In the genomic region with DNA sequence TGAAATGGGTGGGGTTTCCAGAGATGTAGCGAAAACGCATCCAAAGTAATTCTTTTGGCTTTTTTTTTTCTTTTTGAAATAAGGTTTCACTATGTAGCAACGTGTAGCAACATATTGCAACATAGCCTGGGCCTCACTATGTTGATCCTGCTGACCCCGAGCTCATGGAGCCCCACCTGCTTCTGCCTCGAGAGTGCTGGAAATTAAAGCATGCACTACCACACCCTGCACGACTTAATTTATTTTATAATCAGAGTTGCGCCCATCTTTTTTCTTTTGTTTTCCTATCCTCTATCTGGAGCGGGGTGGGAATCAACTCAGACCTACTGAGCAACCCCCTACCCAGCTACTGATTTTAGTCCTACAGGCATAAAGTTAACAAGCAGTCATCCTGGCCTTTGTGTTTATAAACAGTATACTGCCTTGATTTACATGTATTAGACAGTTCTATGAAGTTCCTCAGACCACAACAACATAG, we compare ENCODE assay signal across 8 mouse cellular contexts. TPM values are rescaled to one million over a fixed set of nuclear protein-coding genes. Genes with fewer than 3 reads are reported as not detected.
DNase-seq lines count a peak whose midpoint lies in the region; ATAC-seq and TF ChIP-seq lines count a peak whose summit lies in the region.

No protein-coding gene starts in this region.

- H3K9me3 ChIP-seq in embryonic facial prominence, embryonic 14.5 days (ENCODE audit: control insufficient read depth, low read length) = no peaks in the 10 kb centered on the region
- no peaks in the 10 kb centered on the region for H3K9me3 ChIP-seq in intestine, postnatal 0 days (ENCODE audit: control insufficient read depth)
- H3K9me3 ChIP-seq in neural tube, embryonic 14.5 days (ENCODE audit: control insufficient read depth, low read length) = no peaks in the 10 kb centered on the region

- H3K4me3 ChIP-seq in lung, adult 2 months (replicated peaks; ENCODE audit: extremely low read depth, low read depth, low read length) = peak overlapping the region; percentile 84
- H3K4me3 ChIP-seq in embryonic facial prominence, embryonic 14.5 days (ENCODE audit: low read depth, low read length) = peak overlapping the region; percentile 86
- peak overlapping the region; percentile 89 for H3K4me3 ChIP-seq in intestine, postnatal 0 days (ENCODE audit: low read depth, low read length)
- peak overlapping the region; percentile 88 for H3K4me3 ChIP-seq in neural tube, embryonic 14.5 days (ENCODE audit: low read depth, low read length)

- H3K4me2 ChIP-seq in embryonic facial prominence, embryonic 14.5 days (ENCODE audit: low read depth, low read length) = peak overlapping the region; percentile 87
- H3K4me2 ChIP-seq in intestine, postnatal 0 days (replicated peaks; ENCODE audit: low read depth) = peak overlapping the region; percentile 93
- H3K4me2 ChIP-seq in neural tube, embryonic 14.5 days (ENCODE audit: low read depth, low read length) = peak overlapping the region; percentile 93

- H3K9ac ChIP-seq in embryonic facial prominence, embryonic 14.5 days (ENCODE audit: low read depth, low read length) = peak overlapping the region; percentile 86
- H3K9ac ChIP-seq in intestine, postnatal 0 days (ENCODE audit: low read depth, low read length) = no peak overlapping the region
- H3K9ac ChIP-seq in neural tube, embryonic 14.5 days (replicated peaks; ENCODE audit: low read depth, low read length) = no peak overlapping the region

- TF ChIP-seq CTCF in lung, adult 2 months (IDR thresholded peaks at IDR 0.05; ENCODE audit: insufficient read depth, low read length) = no peak
- TF ChIP-seq CTCF in intestine, postnatal 0 days (IDR thresholded peaks at IDR 0.05; ENCODE audit: low read depth) = no peak

- no peaks in the 10 kb centered on the region; the same call in 1 of the 2 replicates for H3K36me3 ChIP-seq in embryonic facial prominence, embryonic 14.5 days (ENCODE audit: control insufficient read depth, insufficient read depth, low read length)
- peaks cover 2% of the 10 kb centered on the region; the same call in 1 of the 2 replicates for H3K36me3 ChIP-seq in intestine, postnatal 0 days (ENCODE audit: control insufficient read depth, insufficient read depth)
- no peaks in the 10 kb centered on the region for H3K36me3 ChIP-seq in neural tube, embryonic 14.5 days (ENCODE audit: control insufficient read depth, insufficient read depth, low read length)

- no peak for ATAC-seq in embryonic facial prominence, embryonic 14.5 days (ENCODE audit: low read depth)
- peak; percentile 42; the same call in 1 of the 2 replicates for ATAC-seq in intestine, postnatal 0 days
- peak; percentile 20 for ATAC-seq in neural tube, embryonic 14.5 days (ENCODE audit: low read depth)

- WGBS in lung, adult 2 months = 1% methylated on average over 8 of the region's 8 CpGs
- under 1% methylated on average over 8 of the region's 8 CpGs for WGBS in embryonic facial prominence, embryonic 14.5 days
- 2% methylated on average over 8 of the region's 8 CpGs for WGBS in intestine, postnatal 0 days
- WGBS in neural tube, embryonic 14.5 days = under 1% methylated on average over 8 of the region's 8 CpGs

- no peak overlapping the region; the same call in 1 of the 2 replicates for H3K27ac ChIP-seq in embryonic facial prominence, embryonic 14.5 days (replicated peaks; ENCODE audit: low read depth, low read length)
- H3K27ac ChIP-seq in intestine, postnatal 0 days (ENCODE audit: low read depth, low read length) = peak overlapping the region; percentile 70; the same call in 1 of the 2 replicates
- H3K27ac ChIP-seq in neural tube, embryonic 14.5 days (ENCODE audit: low read depth, low read length) = no peak overlapping the region

- H3K27me3 ChIP-seq in embryonic facial prominence, embryonic 14.5 days (replicated peaks; ENCODE audit: control insufficient read depth, insufficient read depth, low read length) = no peaks in the 10 kb centered on the region
- no peaks in the 10 kb centered on the region for H3K27me3 ChIP-seq in intestine, postnatal 0 days (replicated peaks; ENCODE audit: control insufficient read depth, insufficient read depth, low read length)
- H3K27me3 ChIP-seq in neural tube, embryonic 14.5 days (ENCODE audit: control insufficient read depth, insufficient read depth, low read length) = no peaks in the 10 kb centered on the region

- no peak for DNase-seq in lung, adult 2 months
- DNase-seq in lung, postnatal 14 days = no peak
- no peak for DNase-seq in embryonic facial prominence, embryonic 14.5 days (ENCODE audit: low spot score)
- DNase-seq in layer of hippocampus, adult 9-10 months (ENCODE audit: low spot score) = no peak
- no peak for DNase-seq in layer of hippocampus, adult 9-11 months
- no peak for DNase-seq in layer of hippocampus, postnatal 36 days

- peaks cover 6% of the 10 kb centered on the region for H3K4me1 ChIP-seq in lung, adult 2 months (ENCODE audit: control insufficient read depth, insufficient read depth, low read length)
- 0 out of 2 replicates have a peak, but pooled peaks cover 5% of the 10 kb centered on the region for H3K4me1 ChIP-seq in embryonic facial prominence, embryonic 14.5 days (ENCODE audit: control insufficient read depth, insufficient read depth, low read length)
- 0 out of 2 replicates have a peak, but pooled peaks cover 5% of the 10 kb centered on the region for H3K4me1 ChIP-seq in intestine, postnatal 0 days (replicated peaks; ENCODE audit: control insufficient read depth, insufficient read depth, low read length)
- H3K4me1 ChIP-seq in neural tube, embryonic 14.5 days (ENCODE audit: control insufficient read depth, insufficient read depth, low read length) = 0 out of 2 replicates have a peak, but pooled peaks cover 4% of the 10 kb centered on the region

- no peak for TF ChIP-seq POLR2A in lung, adult 2 months (IDR thresholded peaks at IDR 0.05; ENCODE audit: borderline replicate concordance, extremely low read depth, low read depth, low read length)

RNA-seq across cellular contexts. Expression of a gene that starts 0.6 kb away (rescaled TPM):
- polyA plus RNA-seq in lung, adult 2 months (2012; rRNA removed) = 90.1 and 92.0 TPM in 2 replicates
- polyA plus RNA-seq in embryonic facial prominence, embryonic 14.5 days (2014; fragmentation: Nextera tagmentation; extraction: Ambion mirVana) = 24.8 and 27.3 TPM in 2 replicates
- polyA plus RNA-seq in intestine, postnatal 0 days (2015; fragmentation: Nextera tagmentation; extraction: Ambion mirVana) = 8.2 and 10.5 TPM in 2 replicates
- 35.5 and 36.8 TPM in 2 replicates for polyA plus RNA-seq in neural tube, embryonic 14.5 days (2014; fragmentation: Nextera tagmentation; extraction: Ambion mirVana)
- total RNA-seq in layer of hippocampus, postnatal 36 days (2021) = 100 to 1,000 TPM in 1 of 2 experiments, 10 to 100 TPM in 1; 96.8 to 109 TPM

RNA-seq across cellular contexts. Expression of a gene that starts 16.5 kb away (rescaled TPM):
- 30.8 and 42.7 TPM in 2 replicates for polyA plus RNA-seq in lung, adult 2 months (2012; rRNA removed)
- polyA plus RNA-seq in embryonic facial prominence, embryonic 14.5 days (2014; fragmentation: Nextera tagmentation; extraction: Ambion mirVana) = 29.4 and 31.2 TPM in 2 replicates
- 31.3 and 37.0 TPM in 2 replicates for polyA plus RNA-seq in intestine, postnatal 0 days (2015; fragmentation: Nextera tagmentation; extraction: Ambion mirVana)
- 1.3 and 6.6 TPM in 2 replicates for polyA plus RNA-seq in neural tube, embryonic 14.5 days (2014; fragmentation: Nextera tagmentation; extraction: Ambion mirVana)
- 1 to 10 TPM; 3.9 to 6.4 TPM for total RNA-seq in layer of hippocampus, postnatal 36 days (2021)

RNA-seq across cellular contexts. Expression of a gene that starts 24.4 kb away (rescaled TPM):
- not detected in 2 replicates for polyA plus RNA-seq in lung, adult 2 months (2012; rRNA removed)
- polyA plus RNA-seq in embryonic facial prominence, embryonic 14.5 days (2014; fragmentation: Nextera tagmentation; extraction: Ambion mirVana) = not detected in 2 replicates
- not detected in 2 replicates for polyA plus RNA-seq in intestine, postnatal 0 days (2015; fragmentation: Nextera tagmentation; extraction: Ambion mirVana)
- not detected in 2 replicates for polyA plus RNA-seq in neural tube, embryonic 14.5 days (2014; fragmentation: Nextera tagmentation; extraction: Ambion mirVana)
- not detected for total RNA-seq in layer of hippocampus, postnatal 36 days (2021)

RNA-seq across cellular contexts. Expression of a gene that starts 24.5 kb away (rescaled TPM):
- polyA plus RNA-seq in lung, adult 2 months (2012; rRNA removed) = 10.6 and 11.8 TPM in 2 replicates
- 6.3 and 6.9 TPM in 2 replicates for polyA plus RNA-seq in embryonic facial prominence, embryonic 14.5 days (2014; fragmentation: Nextera tagmentation; extraction: Ambion mirVana)
- polyA plus RNA-seq in intestine, postnatal 0 days (2015; fragmentation: Nextera tagmentation; extraction: Ambion mirVana) = 5.5 and 6.2 TPM in 2 replicates
- 8.5 and 10.4 TPM in 2 replicates for polyA plus RNA-seq in neural tube, embryonic 14.5 days (2014; fragmentation: Nextera tagmentation; extraction: Ambion mirVana)
- 10 to 100 TPM; 21.8 to 23.0 TPM for total RNA-seq in layer of hippocampus, postnatal 36 days (2021)

RNA-seq across cellular contexts. Expression of a gene that starts 35.0 kb away (rescaled TPM):
- 103 and 128 TPM in 2 replicates for polyA plus RNA-seq in lung, adult 2 months (2012; rRNA removed)
- 133 and 146 TPM in 2 replicates for polyA plus RNA-seq in embryonic facial prominence, embryonic 14.5 days (2014; fragmentation: Nextera tagmentation; extraction: Ambion mirVana)
- 167 and 171 TPM in 2 replicates for polyA plus RNA-seq in intestine, postnatal 0 days (2015; fragmentation: Nextera tagmentation; extraction: Ambion mirVana)
- polyA plus RNA-seq in neural tube, embryonic 14.5 days (2014; fragmentation: Nextera tagmentation; extraction: Ambion mirVana) = 172 and 179 TPM in 2 replicates
- total RNA-seq in layer of hippocampus, postnatal 36 days (2021) = 10 to 100 TPM; 78.3 to 82.6 TPM
